Mouse (Mus musculus): ENCODE data around the gene Pacs1. TPM values are rescaled to one million over a fixed set of nuclear protein-coding genes. Genes with fewer than 3 reads are reported as not detected.
A peak's percentile ranks its signal among the peaks of the same experiment; 100 is the strongest.
"Not testable (repeated sequence)": the region's sequence is repeated elsewhere in the genome, so short reads cannot be mapped to it uniquely, and the experiment has no call there.

Gene Pacs1
- polyA plus RNA-seq, 1 experiment = 58.9 TPM

GRCm38 (mm10) chr19:5167477-5167876 lies 105.4 kb downstream of the Pacs1 start:
- no peak for DNase-seq
- Histone ChIP-seq H3K4me1 (replicated peaks; ENCODE audit: control insufficient read depth, insufficient read depth, low read length) (no peaks in the 10 kb centered on the region), H3K27ac (ENCODE audit: control insufficient read depth, insufficient read depth, low read length) (no peak overlapping the region), H3K27me3 (ENCODE audit: control insufficient read depth, insufficient read depth, low read length) (no peaks in the 10 kb centered on the region), H3K4me3 (ENCODE audit: control insufficient read depth, insufficient read depth, low read length) (no peak overlapping the region), H3K36me3 (ENCODE audit: control insufficient read depth, insufficient read depth, low read length) (no peaks in the 10 kb centered on the region)
- WGBS = 99% methylated on average over 4 of the region's 4 CpGs
- no peak for TF ChIP-seq CTCF (IDR thresholded peaks at IDR 0.05; ENCODE audit: borderline replicate concordance, control insufficient read depth, extremely low read depth, insufficient read depth, low read length, poor library complexity)
- TF ChIP-seq POLR2A (IDR thresholded peaks at IDR 0.05; ENCODE audit: control insufficient read depth, extremely low read depth, insufficient read depth, low read length, poor library complexity) = no peak

GRCm38 (mm10) chr19:5164380-5164779 lies 108.5 kb downstream of the Pacs1 start:
- no peak for TF ChIP-seq POLR2A (IDR thresholded peaks at IDR 0.05; ENCODE audit: control insufficient read depth, extremely low read depth, insufficient read depth, low read length, poor library complexity)
- TF ChIP-seq CTCF (IDR thresholded peaks at IDR 0.05; ENCODE audit: borderline replicate concordance, control insufficient read depth, extremely low read depth, insufficient read depth, low read length, poor library complexity) = no peak
- DNase-seq = peak; percentile 20
- H3K27me3 ChIP-seq (ENCODE audit: control insufficient read depth, insufficient read depth, low read length) = no peaks in the 10 kb centered on the region
- no peak overlapping the region for H3K4me3 ChIP-seq (ENCODE audit: control insufficient read depth, insufficient read depth, low read length)
- no peak overlapping the region for H3K27ac ChIP-seq (ENCODE audit: control insufficient read depth, insufficient read depth, low read length)
- H3K36me3 ChIP-seq (ENCODE audit: control insufficient read depth, insufficient read depth, low read length) = peaks cover 7% of the 10 kb centered on the region; the same call in 1 of the 2 replicates
- WGBS = 88% methylated on average over 2 of the region's 2 CpGs
- no peaks in the 10 kb centered on the region for H3K4me1 ChIP-seq (replicated peaks; ENCODE audit: control insufficient read depth, insufficient read depth, low read length)

- Histone ChIP-seq H3K4me1 (replicated peaks; ENCODE audit: control insufficient read depth, insufficient read depth, low read length) (no peaks in the 10 kb centered on the region), H3K27ac (ENCODE audit: control insufficient read depth, insufficient read depth, low read length) (no peak overlapping the region), H3K4me3 (ENCODE audit: control insufficient read depth, insufficient read depth, low read length) (no peak overlapping the region), H3K27me3 (ENCODE audit: control insufficient read depth, insufficient read depth, low read length) (no peaks in the 10 kb centered on the region), H3K36me3 (ENCODE audit: control insufficient read depth, insufficient read depth, low read length) (peaks cover 7% of the 10 kb centered on the region; the same call in 1 of the 2 replicates)
- 97% methylated on average over 3 of the region's 3 CpGs for WGBS
- TF ChIP-seq POLR2A (IDR thresholded peaks at IDR 0.05; ENCODE audit: control insufficient read depth, extremely low read depth, insufficient read depth, low read length, poor library complexity) (no peak), CTCF (IDR thresholded peaks at IDR 0.05; ENCODE audit: borderline replicate concordance, control insufficient read depth, extremely low read depth, insufficient read depth, low read length, poor library complexity) (no peak)
- no peak for DNase-seq
Measured at GRCm38 (mm10) chr19:5161913-5162312, 111.0 kb downstream of the Pacs1 start.

GRCm38 (mm10) chr19:5152261-5152660 lies 120.7 kb downstream of the Pacs1 start:
- WGBS = 98% methylated on average over 6 of the region's 6 CpGs
- no peak for TF ChIP-seq POLR2A (IDR thresholded peaks at IDR 0.05; ENCODE audit: control insufficient read depth, extremely low read depth, insufficient read depth, low read length, poor library complexity)
- no peak for TF ChIP-seq CTCF (IDR thresholded peaks at IDR 0.05; ENCODE audit: borderline replicate concordance, control insufficient read depth, extremely low read depth, insufficient read depth, low read length, poor library complexity)
- H3K4me3 ChIP-seq (ENCODE audit: control insufficient read depth, insufficient read depth, low read length) = no peak overlapping the region
- H3K4me1 ChIP-seq (replicated peaks; ENCODE audit: control insufficient read depth, insufficient read depth, low read length) = no peaks in the 10 kb centered on the region
- no peaks in the 10 kb centered on the region for H3K27me3 ChIP-seq (ENCODE audit: control insufficient read depth, insufficient read depth, low read length)
- H3K27ac ChIP-seq (ENCODE audit: control insufficient read depth, insufficient read depth, low read length) = no peak overlapping the region
- peaks cover 4% of the 10 kb centered on the region; the same call in 1 of the 2 replicates for H3K36me3 ChIP-seq (ENCODE audit: control insufficient read depth, insufficient read depth, low read length)
- DNase-seq = no peak

- Histone ChIP-seq H3K27ac (ENCODE audit: control insufficient read depth, insufficient read depth, low read length) (no peak overlapping the region), H3K4me1 (replicated peaks; ENCODE audit: control insufficient read depth, insufficient read depth, low read length) (no peaks in the 10 kb centered on the region), H3K4me3 (ENCODE audit: control insufficient read depth, insufficient read depth, low read length) (no peak overlapping the region), H3K36me3 (ENCODE audit: control insufficient read depth, insufficient read depth, low read length) (peaks cover 4% of the 10 kb centered on the region; the same call in 1 of the 2 replicates), H3K27me3 (ENCODE audit: control insufficient read depth, insufficient read depth, low read length) (no peaks in the 10 kb centered on the region)
- DNase-seq = no peak
- WGBS = 94% methylated on average over 5 of the region's 5 CpGs
- TF ChIP-seq CTCF (IDR thresholded peaks at IDR 0.05; ENCODE audit: borderline replicate concordance, control insufficient read depth, extremely low read depth, insufficient read depth, low read length, poor library complexity) (no peak), POLR2A (IDR thresholded peaks at IDR 0.05; ENCODE audit: control insufficient read depth, extremely low read depth, insufficient read depth, low read length, poor library complexity) (no peak)
Measured at GRCm38 (mm10) chr19:5151741-5152140, 121.2 kb downstream of the Pacs1 start.

- H3K4me3 ChIP-seq (ENCODE audit: control insufficient read depth, insufficient read depth, low read length) = no peak overlapping the region
- TF ChIP-seq POLR2A (IDR thresholded peaks at IDR 0.05; ENCODE audit: control insufficient read depth, extremely low read depth, insufficient read depth, low read length, poor library complexity) = no peak
- no peak for TF ChIP-seq CTCF (IDR thresholded peaks at IDR 0.05; ENCODE audit: borderline replicate concordance, control insufficient read depth, extremely low read depth, insufficient read depth, low read length, poor library complexity)
- H3K4me1 ChIP-seq (replicated peaks; ENCODE audit: control insufficient read depth, insufficient read depth, low read length) = no peaks in the 10 kb centered on the region
- peak; percentile 57 for DNase-seq
- peaks cover 4% of the 10 kb centered on the region; the same call in 1 of the 2 replicates for H3K36me3 ChIP-seq (ENCODE audit: control insufficient read depth, insufficient read depth, low read length)
- H3K27ac ChIP-seq (ENCODE audit: control insufficient read depth, insufficient read depth, low read length) = no peak overlapping the region
- H3K27me3 ChIP-seq (ENCODE audit: control insufficient read depth, insufficient read depth, low read length) = no peaks in the 10 kb centered on the region
- WGBS = 26% methylated on average over 3 of the region's 3 CpGs
Measured at GRCm38 (mm10) chr19:5151331-5151730, 121.6 kb downstream of the Pacs1 start.

- no peaks in the 10 kb centered on the region for H3K27me3 ChIP-seq (ENCODE audit: control insufficient read depth, insufficient read depth, low read length)
Measured at GRCm38 (mm10) chr19:5150358-5150757, 122.6 kb downstream of the Pacs1 start.

GRCm38 (mm10) chr19:5149041-5149440 lies 123.9 kb downstream of the Pacs1 start:
- H3K4me3 ChIP-seq (ENCODE audit: control insufficient read depth, insufficient read depth, low read length); DNase-seq; H3K36me3 ChIP-seq (ENCODE audit: control insufficient read depth, insufficient read depth, low read length); H3K27me3 ChIP-seq (ENCODE audit: control insufficient read depth, insufficient read depth, low read length); H3K4me1 ChIP-seq (replicated peaks; ENCODE audit: control insufficient read depth, insufficient read depth, low read length); H3K27ac ChIP-seq (ENCODE audit: control insufficient read depth, insufficient read depth, low read length): not testable (repeated sequence)
- WGBS = 89% methylated on average over 5 of the region's 6 CpGs

More at GRCm38 (mm10) chr19:5150358-5150757, 122.6 kb downstream of the Pacs1 start:
- no peaks in the 10 kb centered on the region for H3K36me3 ChIP-seq (ENCODE audit: control insufficient read depth, insufficient read depth, low read length)
- TF ChIP-seq POLR2A (IDR thresholded peaks at IDR 0.05; ENCODE audit: control insufficient read depth, extremely low read depth, insufficient read depth, low read length, poor library complexity) = no peak
- TF ChIP-seq CTCF (IDR thresholded peaks at IDR 0.05; ENCODE audit: borderline replicate concordance, control insufficient read depth, extremely low read depth, insufficient read depth, low read length, poor library complexity) = no peak
- DNase-seq = no peak
- WGBS = 96% methylated on average over 6 of the region's 6 CpGs
- no peak overlapping the region for H3K27ac ChIP-seq (ENCODE audit: control insufficient read depth, insufficient read depth, low read length)
- no peaks in the 10 kb centered on the region for H3K4me1 ChIP-seq (replicated peaks; ENCODE audit: control insufficient read depth, insufficient read depth, low read length)
- H3K4me3 ChIP-seq (ENCODE audit: control insufficient read depth, insufficient read depth, low read length) = no peak overlapping the region

All from thymus, adult 2 months (tissue).